Mouse (Mus musculus): ENCODE data around the gene Spred2. TPM values are rescaled to one million over a fixed set of nuclear protein-coding genes. Genes with fewer than 3 reads are reported as not detected.
"Not testable (repeated sequence)": the region's sequence is repeated elsewhere in the genome, so short reads cannot be mapped to it uniquely, and the experiment has no call there.

Gene Spred2
- total RNA-seq, 2 experiments from 2014 or later = 92.2 to 97.0 TPM

GRCm38 (mm10) chr11:20013366-20013765 is 89.2 kb downstream of the Spred2 start:
- DNase-seq (ENCODE audit: low spot score in 2 of 2) = no peak

GRCm38 (mm10) chr11:20017937-20018336 is 93.8 kb downstream of the Spred2 start:
- DNase-seq (ENCODE audit: low spot score in 2 of 2) = no peak

- DNase-seq (ENCODE audit: low spot score in 2 of 2) = no peak
Observed at GRCm38 (mm10) chr11:20018905-20019304, 94.7 kb downstream of the Spred2 start.

GRCm38 (mm10) chr11:20020720-20021119 is 96.5 kb downstream of the Spred2 start:
- DNase-seq (ENCODE audit: low spot score in 2 of 2) = no peak

GRCm38 (mm10) chr11:20022462-20022861 is 98.3 kb downstream of the Spred2 start:
- DNase-seq (ENCODE audit: low spot score in 2 of 2) = no peak

GRCm38 (mm10) chr11:20022911-20023482 is 98.8 kb downstream of the Spred2 start:
- DNase-seq (ENCODE audit: low spot score in 2 of 2) = no peak

GRCm38 (mm10) chr11:20025899-20026298 is 101.7 kb downstream of the Spred2 start:
- no peak for DNase-seq (ENCODE audit: low spot score in 2 of 2)

GRCm38 (mm10) chr11:20027719-20028118 is 103.5 kb downstream of the Spred2 start:
- no peak for DNase-seq (ENCODE audit: low spot score in 2 of 2)

- DNase-seq (ENCODE audit: low spot score in 2 of 2) = no peak
Observed at GRCm38 (mm10) chr11:20028396-20028795, 104.2 kb downstream of the Spred2 start.

GRCm38 (mm10) chr11:20029014-20029413 is 104.8 kb downstream of the Spred2 start:
- DNase-seq (ENCODE audit: low spot score in 2 of 2) = no peak

- not testable (repeated sequence) for DNase-seq (ENCODE audit: low spot score in 2 of 2)
Observed at GRCm38 (mm10) chr11:20030973-20031372, 106.8 kb downstream of the Spred2 start.

- DNase-seq (ENCODE audit: low spot score in 2 of 2) = no peak
Observed at GRCm38 (mm10) chr11:20031536-20031935, 107.4 kb downstream of the Spred2 start.

GRCm38 (mm10) chr11:20033541-20034160 is 109.5 kb downstream of the Spred2 start:
- no peak for DNase-seq (ENCODE audit: low spot score in 2 of 2)

- DNase-seq (ENCODE audit: low spot score in 2 of 2) = no peak
Observed at GRCm38 (mm10) chr11:20034337-20034947, 110.3 kb downstream of the Spred2 start.

- DNase-seq (ENCODE audit: low spot score in 2 of 2) = peak in 1 of 2 experiments; percentile 68
Observed at GRCm38 (mm10) chr11:20035343-20035928, 111.3 kb downstream of the Spred2 start.

GRCm38 (mm10) chr11:20035972-20036371 is 111.8 kb downstream of the Spred2 start:
- no peak for DNase-seq (ENCODE audit: low spot score in 2 of 2)

- DNase-seq (ENCODE audit: low spot score in 2 of 2) = no peak
Observed at GRCm38 (mm10) chr11:20037739-20038138, 113.6 kb downstream of the Spred2 start.

GRCm38 (mm10) chr11:20038723-20039122 is 114.5 kb downstream of the Spred2 start:
- DNase-seq (ENCODE audit: low spot score in 2 of 2) = peak in 1 of 2 experiments; percentile 72

- peak in 1 of 2 experiments; percentile 42 for DNase-seq (ENCODE audit: low spot score in 2 of 2)
Observed at GRCm38 (mm10) chr11:20041164-20041920, 117.2 kb downstream of the Spred2 start.

GRCm38 (mm10) chr11:20042106-20042505 is 117.9 kb downstream of the Spred2 start:
- peak in 1 of 2 experiments; percentile 67 for DNase-seq (ENCODE audit: low spot score in 2 of 2)

GRCm38 (mm10) chr11:20043256-20043655 is 119.1 kb downstream of the Spred2 start:
- DNase-seq (ENCODE audit: low spot score in 2 of 2) = peak in 1 of 2 experiments; percentile 53

Measured in layer of hippocampus, adult 18-20 months (tissue).